Mouse (Mus musculus) lung, embryonic 15.5 days (tissue): ENCODE measurements around the gene Apoc1. TPM values are rescaled to one million over a fixed set of nuclear protein-coding genes. Genes with fewer than 3 reads are reported as not detected.

Experiments used
- ATAC-seq: fragments of 200-750 bp; cut with Nextera tagmentation; 2 replicates; pipeline ENCODE4 v1.8.0; 2017; ENCODE audit warnings: moderate number of reproducible peaks, borderline replicate concordance; ENCODE audit not compliant: low FRiP score, low TSS enrichment; ENCODE audit errors: extremely low read depth
- H3K27ac ChIP-seq: fragments of 300-500 bp; sonication (generic); 2 replicates; pipeline ENCODE4 v1.5.1; 2015; ENCODE audit warnings: moderate library complexity, mild to moderate bottlenecking, inconsistent platforms
- H3K27me3 ChIP-seq: fragments of 300-500 bp; sonication (generic); 2 replicates; pipeline ENCODE4 v1.6.1; 2015; ENCODE audit warnings: inconsistent platforms
- H3K36me3 ChIP-seq: fragments of 300-500 bp; sonication (generic); 2 replicates; pipeline ENCODE4 v1.6.1; 2015; ENCODE audit warnings: inconsistent platforms
- H3K4me1 ChIP-seq: fragments of 300-500 bp; sonication (generic); 2 replicates; pipeline ENCODE4 v1.6.1; 2015; ENCODE audit warnings: inconsistent platforms
- H3K4me2 ChIP-seq: fragments of 300-500 bp; sonication (generic); 2 replicates; pipeline ENCODE4 v1.6.1; 2015; ENCODE audit warnings: inconsistent platforms, mild to moderate bottlenecking, moderate library complexity
- H3K4me3 ChIP-seq: fragments of 300-500 bp; sonication (generic); 2 replicates; pipeline ENCODE4 v1.5.1; 2015; ENCODE audit warnings: mild to moderate bottlenecking, inconsistent platforms
- H3K9ac ChIP-seq: fragments of 300-500 bp; sonication (generic); 2 replicates; pipeline ENCODE4 v1.6.1; 2015; ENCODE audit warnings: inconsistent platforms
- H3K9me3 ChIP-seq: fragments of 300-500 bp; sonication (generic); 2 replicates; pipeline ENCODE4 v1.6.1; 2016; ENCODE audit warnings: inconsistent platforms
- WGBS: fragments of 180-500 bp; shearing (Covaris S2); methylation state at CpG from one replicate; pipeline ENCODE4 v1.1.7; 2015; 5-methylcytosine and 5-hydroxymethylcytosine counted together
- polyA plus RNA-seq: library from polyadenylated mRNA; unstranded; fragments of >200 nt; fragmentation: Nextera tagmentation; extraction: Ambion mirVana; gene quantifications from 2 replicates; pipeline ENCODE4 v1.2.1, GENCODE M21; 2015

Gene Apoc1
- polyA plus RNA-seq, 1 experiment from 2014 or later = 19.5 TPM

DNA sequence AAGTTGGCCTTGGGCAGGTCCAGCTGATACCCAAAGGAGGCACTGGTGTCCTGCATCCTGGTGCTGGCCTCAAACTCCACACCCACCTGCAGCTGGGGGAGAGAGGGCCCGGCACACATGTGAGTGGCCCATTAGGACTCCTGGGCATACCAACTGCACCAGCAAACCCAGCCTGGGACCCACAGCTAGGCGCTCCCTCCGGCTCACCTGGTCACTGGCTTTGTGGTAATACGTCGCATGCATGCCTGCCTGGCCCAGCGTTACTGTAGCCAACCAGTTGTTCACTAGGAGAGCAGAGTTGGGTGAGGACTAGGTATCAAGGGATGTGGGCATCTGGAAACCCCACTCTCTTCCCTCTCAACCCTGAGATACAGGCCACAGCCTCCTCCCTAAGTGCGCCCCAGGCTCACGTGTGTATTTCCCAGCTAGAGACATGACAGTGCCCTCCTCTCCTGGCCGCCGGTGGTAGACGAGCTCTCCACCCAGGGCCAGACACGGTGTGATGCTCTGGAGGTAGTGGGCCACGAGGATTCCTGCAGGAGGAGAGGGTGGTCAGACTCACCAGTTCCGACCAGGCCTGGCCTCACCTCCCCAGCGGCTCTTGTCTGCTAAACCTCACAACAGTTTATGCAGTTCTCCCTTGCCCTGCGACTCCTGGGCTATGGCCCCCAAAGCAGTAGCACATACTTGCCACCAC is 10.5 kb upstream of the Apoc1 start:
- H3K9me3 ChIP-seq = no peaks in the 10 kb centered on the region
- H3K4me1 ChIP-seq = peaks cover 21% of the 10 kb centered on the region
- 88% methylated on average over 16 of the region's 16 CpGs for whole genome bisulfite sequencing
- no peak overlapping the region for H3K9ac ChIP-seq
- no peaks in the 10 kb centered on the region for H3K27me3 ChIP-seq
- H3K27ac ChIP-seq = no peak overlapping the region
- H3K36me3 ChIP-seq = peaks cover 41% of the 10 kb centered on the region; the same call in 1 of the 2 replicates
- no peak overlapping the region for H3K4me3 ChIP-seq
- ATAC-seq = no peak
- no peak overlapping the region for H3K4me2 ChIP-seq

DNA sequence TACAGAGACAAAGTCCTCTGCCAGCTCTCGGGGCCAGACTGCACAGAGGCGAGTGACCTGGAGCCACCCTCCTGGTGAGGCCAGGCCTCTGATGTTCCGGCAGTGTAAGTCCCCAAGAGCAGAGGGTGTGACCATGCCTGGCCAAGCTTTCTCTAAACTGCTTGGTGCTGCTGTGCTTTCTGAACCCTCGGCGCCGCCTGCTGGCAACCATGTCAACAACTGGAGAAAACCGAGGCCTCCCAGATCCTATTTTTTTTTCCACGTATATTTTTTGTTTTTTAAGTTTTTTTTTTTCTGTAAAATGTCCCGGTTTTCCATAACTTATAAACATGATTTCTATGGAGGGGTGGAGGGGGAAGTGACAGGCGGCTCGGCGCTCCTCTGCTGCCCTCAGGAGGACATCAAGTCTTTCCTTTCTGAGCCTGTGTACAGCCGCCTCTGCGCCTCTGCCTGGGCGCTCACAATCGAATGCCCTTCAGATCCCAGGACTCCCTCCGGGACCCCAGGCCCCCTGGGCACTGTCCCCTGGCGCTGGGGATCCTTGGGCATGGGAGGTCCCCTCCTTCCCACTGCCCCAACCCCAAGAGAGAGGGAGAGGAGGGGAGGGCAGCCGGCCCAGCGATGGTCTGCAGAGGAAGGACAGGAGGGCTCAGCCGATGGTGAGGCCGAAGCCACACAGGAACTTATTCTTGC is 8.8 kb upstream of the Apoc1 start:
- no peak overlapping the region for H3K4me3 ChIP-seq
- H3K4me1 ChIP-seq = peaks cover 25% of the 10 kb centered on the region
- no peak overlapping the region for H3K27ac ChIP-seq
- ATAC-seq = peak; percentile 41; the same call in 1 of the 2 replicates
- no peaks in the 10 kb centered on the region for H3K9me3 ChIP-seq
- peaks cover 29% of the 10 kb centered on the region; the same call in 1 of the 2 replicates for H3K36me3 ChIP-seq
- WGBS = 26% methylated on average over 22 of the region's 22 CpGs
- no peak overlapping the region for H3K4me2 ChIP-seq
- no peaks in the 10 kb centered on the region for H3K27me3 ChIP-seq
- H3K9ac ChIP-seq = no peak overlapping the region; the same call in 1 of the 2 replicates

DNA sequence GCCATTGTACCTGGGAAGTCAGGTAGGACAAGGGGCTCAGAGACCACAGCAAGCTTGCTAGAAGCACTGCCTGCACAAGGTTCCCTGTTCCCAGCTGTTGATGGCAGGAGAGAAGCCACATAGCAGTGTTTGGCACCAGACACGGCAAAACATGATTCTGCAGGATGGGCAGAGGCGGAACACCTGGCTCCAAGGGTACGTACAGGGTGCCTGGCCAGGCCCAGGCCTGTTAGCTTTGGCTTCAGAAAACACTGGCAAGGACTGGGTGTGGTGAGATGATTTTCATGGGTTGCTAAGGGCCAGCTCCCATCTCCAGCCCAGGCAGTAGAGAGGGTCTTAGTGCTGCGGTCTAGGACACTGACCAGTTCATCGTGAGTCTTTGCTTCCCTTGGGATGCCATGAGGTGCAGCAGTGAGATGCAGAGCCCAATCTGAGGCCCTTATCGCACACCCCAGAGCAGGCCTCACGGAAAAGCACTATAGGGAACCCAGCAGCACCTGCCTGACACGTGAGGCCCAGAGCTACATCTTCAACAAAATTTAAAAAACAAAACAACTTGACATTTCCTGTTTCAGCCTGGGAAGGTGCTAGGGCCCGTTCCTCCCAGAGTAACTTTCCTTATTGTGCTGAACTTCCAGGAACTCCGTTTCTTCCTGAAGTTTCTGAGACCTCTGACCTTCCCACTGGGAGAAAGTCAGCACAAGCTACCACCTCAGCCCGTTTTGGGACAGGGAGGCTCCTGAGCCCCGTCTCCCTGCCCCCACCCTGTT is 8.0 kb upstream of the Apoc1 start:
- H3K4me1 ChIP-seq = peaks cover 26% of the 10 kb centered on the region
- no peak for ATAC-seq
- H3K4me3 ChIP-seq = no peak overlapping the region
- H3K9ac ChIP-seq = no peak overlapping the region
- WGBS = 54% methylated on average over 12 of the region's 12 CpGs
- no peaks in the 10 kb centered on the region for H3K27me3 ChIP-seq
- peaks cover 27% of the 10 kb centered on the region; the same call in 1 of the 2 replicates for H3K36me3 ChIP-seq
- no peaks in the 10 kb centered on the region for H3K9me3 ChIP-seq
- no peak overlapping the region for H3K27ac ChIP-seq
- no peak overlapping the region for H3K4me2 ChIP-seq

DNA sequence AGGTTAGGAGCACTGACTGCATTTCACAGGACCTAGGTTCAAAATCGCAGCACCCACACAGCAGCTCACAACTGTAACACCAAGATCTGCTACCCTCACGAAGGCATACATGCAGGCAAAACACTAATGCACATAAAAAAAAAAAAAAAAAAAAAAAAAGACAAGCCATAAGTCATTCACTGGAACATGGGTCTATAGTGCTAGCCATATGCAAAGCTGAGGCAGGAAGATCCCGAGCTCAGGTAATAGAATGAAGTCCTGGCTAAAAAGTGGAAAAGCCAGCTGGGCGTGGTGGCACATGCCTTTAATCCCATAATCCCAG is 7.3 kb upstream of the Apoc1 start:
- Histone ChIP-seq H3K36me3 (peaks cover 27% of the 10 kb centered on the region; the same call in 1 of the 2 replicates), H3K9ac (no peak overlapping the region), H3K4me3 (no peak overlapping the region), H3K4me2 (no peak overlapping the region), H3K27me3 (no peaks in the 10 kb centered on the region), H3K9me3 (no peaks in the 10 kb centered on the region), H3K27ac (no peak overlapping the region), H3K4me1 (peaks cover 33% of the 10 kb centered on the region)
- ATAC-seq = no peak
- WGBS = 83% methylated on average over 4 of the region's 4 CpGs

DNA sequence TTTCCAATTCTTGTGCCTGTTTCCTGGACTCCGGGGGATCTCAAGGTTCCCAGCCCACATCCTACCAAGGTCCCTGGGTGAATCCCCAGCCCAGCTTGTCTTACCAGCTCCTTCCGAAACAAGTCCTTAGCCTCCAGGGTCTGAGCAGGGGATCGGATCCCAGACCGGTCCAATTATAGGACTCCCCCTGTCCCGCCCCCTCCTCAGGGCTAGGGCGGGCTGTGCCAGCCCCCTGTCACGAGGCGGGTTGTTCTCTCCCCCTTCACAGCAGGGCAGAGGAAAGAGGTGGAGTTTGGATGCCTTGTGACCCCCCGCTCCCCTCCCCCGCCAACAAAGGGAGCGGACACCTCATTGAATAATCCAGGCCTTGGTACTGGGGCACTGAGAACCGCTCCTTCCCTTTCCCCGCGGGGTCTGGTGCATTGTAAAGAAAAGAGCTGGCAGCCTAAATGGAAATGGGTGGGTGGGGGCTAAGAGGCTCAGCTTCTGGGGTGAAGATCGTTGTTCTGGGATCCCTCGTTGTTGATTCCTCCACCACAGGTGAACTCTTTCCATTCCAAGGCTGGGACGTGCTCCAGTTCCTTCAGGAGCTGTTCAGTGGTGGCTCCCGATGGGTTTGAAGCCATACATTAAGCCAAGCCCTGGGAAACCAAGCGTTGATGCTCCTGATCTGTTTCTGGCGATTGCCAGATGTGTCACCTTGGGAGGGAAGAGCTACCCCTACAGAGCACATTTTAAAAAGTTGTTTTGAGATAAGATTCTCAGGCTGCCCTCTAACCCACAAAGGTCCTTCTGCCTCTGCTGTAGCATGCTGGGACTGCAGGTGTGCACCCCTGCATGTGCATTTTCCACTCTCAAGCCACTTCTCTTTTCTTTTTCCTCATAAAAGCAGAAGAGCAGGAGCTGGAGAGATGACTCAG is 6.7 kb upstream of the Apoc1 start, which contains the start of gene Apoe:
Gene Apoe (minus strand): TSS at position 282 of the 920 bp plus-strand sequence.
- H3K27ac ChIP-seq = peak within 1 kb of the TSS; percentile 36
- no peaks in the 10 kb centered on the region for H3K27me3 ChIP-seq
- H3K4me2 ChIP-seq = peak within 1 kb of the TSS; percentile 65
- no peaks in the 10 kb centered on the region for H3K9me3 ChIP-seq
- H3K9ac ChIP-seq = peak within 1 kb of the TSS; percentile 40
- peaks cover 38% of the 10 kb centered on the region for H3K4me1 ChIP-seq
- H3K36me3 ChIP-seq = peaks cover 27% of the 10 kb centered on the region; the same call in 1 of the 2 replicates
- 2% methylated on average over 19 of the region's 20 CpGs for WGBS
- peak; percentile 48; the same call in 1 of the 2 replicates for ATAC-seq
- H3K4me3 ChIP-seq = peak within 1 kb of the TSS; percentile 40

DNA sequence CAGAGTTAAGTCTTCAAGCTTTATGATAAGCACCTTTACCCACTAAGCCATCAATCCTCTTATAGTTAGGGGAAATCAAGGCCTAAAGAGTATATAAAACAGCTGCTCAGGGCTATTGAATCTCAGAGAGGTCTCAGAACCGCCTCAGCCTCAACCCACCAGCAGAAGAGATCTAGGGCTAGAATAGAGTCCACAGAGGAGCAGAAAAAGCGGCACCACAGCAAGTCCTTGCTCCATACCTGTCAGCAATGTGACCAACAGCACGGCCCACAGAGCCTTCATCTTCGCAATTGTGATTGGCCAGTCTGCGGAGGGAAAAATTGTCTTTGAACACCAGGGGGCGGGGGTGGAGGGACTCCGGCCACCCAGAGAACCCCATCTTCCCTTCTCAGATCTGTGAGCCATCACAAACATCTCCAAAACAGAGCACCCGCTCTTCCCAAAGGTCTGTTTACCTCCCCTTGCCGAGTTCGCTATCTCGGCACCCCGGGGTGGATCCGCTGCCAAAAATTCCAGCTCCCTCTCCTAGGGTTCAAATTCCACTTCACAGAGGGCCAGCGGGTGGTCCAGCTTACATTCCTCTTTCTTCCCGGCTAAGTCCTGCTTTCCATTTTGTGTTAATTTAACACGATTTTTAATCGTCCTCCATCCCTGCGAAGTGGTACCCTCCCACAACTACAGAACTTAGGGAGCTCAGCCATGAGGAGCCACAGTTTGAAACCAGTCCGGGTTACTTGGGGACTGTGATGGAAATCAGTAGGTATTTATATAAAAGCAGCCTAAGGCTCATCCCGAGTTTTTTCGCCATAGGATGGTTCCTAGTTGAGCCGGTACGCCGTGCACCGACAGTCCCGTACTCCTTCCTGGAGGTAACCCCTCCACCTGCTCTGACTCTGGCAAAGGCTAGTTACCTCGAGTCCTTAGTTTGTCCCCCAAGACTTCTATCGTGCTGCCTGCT is 5.8 kb upstream of the Apoc1 start:
- Histone ChIP-seq H3K27me3 (no peaks in the 10 kb centered on the region), H3K4me3 (peak overlapping the region; percentile 40), H3K27ac (peak overlapping the region; percentile 36), H3K36me3 (peaks cover 20% of the 10 kb centered on the region; the same call in 1 of the 2 replicates), H3K4me2 (peak overlapping the region; percentile 65), H3K9ac (peak overlapping the region; percentile 40), H3K9me3 (no peaks in the 10 kb centered on the region), H3K4me1 (peaks cover 47% of the 10 kb centered on the region)
- ATAC-seq = no peak
- WGBS = 2% methylated on average over 28 of the region's 28 CpGs

DNA sequence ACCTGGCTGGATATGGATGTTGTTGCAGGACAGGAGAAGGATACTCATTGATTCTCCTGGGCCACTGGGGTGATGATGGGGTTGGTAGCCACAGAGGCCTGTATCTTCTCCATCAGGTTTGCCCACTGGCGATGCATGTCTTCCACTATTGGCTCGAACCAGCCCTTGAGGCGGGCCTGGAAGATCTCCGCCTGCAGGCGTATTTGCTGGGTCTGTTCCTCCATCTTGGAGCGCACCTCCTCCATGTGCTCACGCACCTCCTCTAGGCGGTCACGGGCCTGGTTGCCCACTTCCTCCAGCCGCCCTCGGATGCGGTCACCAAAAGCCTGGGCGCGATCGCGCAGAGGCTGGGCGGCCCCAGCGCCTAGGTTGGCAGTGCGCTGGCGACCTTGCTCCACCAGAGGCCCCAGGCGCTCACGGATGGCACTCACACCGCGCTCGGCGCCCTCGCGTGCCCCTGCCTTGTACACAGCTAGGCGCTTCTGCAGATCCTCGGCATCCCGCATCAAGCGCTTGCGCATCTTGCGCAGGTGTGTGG is 3.9 kb upstream of the Apoc1 start:
- 92% methylated on average over 34 of the region's 34 CpGs for WGBS
- Histone ChIP-seq H3K9ac (no peak overlapping the region), H3K27me3 (no peaks in the 10 kb centered on the region), H3K4me2 (no peak overlapping the region), H3K4me1 (peaks cover 64% of the 10 kb centered on the region), H3K27ac (no peak overlapping the region), H3K4me3 (no peak overlapping the region), H3K9me3 (no peaks in the 10 kb centered on the region), H3K36me3 (0 out of 2 replicates have a peak, but pooled peaks cover 4% of the 10 kb centered on the region)
- no peak for ATAC-seq

DNA sequence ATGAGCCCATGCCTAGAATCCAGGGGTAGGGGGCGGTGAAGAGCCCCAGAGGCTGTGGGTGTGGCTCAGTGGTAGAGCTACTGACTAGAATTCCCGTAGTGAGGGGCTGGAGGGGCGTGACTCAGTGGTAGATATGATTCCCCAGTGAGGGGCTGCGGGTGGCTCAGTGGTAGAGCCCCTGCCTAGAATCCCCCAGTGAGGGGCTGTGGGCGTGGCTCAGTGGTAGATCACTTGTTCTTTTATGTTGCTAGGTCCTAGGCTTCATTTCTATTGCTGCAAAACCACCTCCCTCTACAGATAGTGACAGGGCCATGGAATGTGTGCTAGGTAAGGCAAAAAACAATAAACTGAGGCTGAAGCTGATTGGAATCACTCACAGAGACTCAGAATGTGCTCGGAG is 3.4 kb upstream of the Apoc1 start:
- ATAC-seq = no peak

DNA sequence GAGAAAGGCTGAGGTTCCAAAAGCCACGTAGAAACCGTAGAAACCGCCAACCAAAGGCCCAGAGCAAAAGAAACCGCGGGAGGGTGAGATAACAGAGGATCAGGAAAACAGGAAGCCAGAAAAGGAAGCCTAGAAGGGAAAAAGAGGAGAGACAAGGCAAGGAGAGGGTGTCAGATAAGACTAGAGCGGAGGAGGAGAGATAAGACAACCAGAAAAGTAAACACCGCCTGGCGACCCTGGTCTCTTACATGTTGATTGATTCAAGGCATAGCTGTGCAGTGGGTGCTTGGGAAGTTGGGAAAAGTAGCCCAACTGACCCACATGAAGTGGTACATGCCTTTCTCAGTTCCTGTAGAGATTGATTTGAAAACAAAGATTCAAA is 2.7 kb upstream of the Apoc1 start:
- H3K4me3 ChIP-seq = no peak overlapping the region
- WGBS = 14% methylated on average over 8 of the region's 8 CpGs
- 0 out of 2 replicates have a peak, but pooled peaks cover 3% of the 10 kb centered on the region for H3K36me3 ChIP-seq
- peaks cover 58% of the 10 kb centered on the region for H3K4me1 ChIP-seq
- no peak overlapping the region for H3K4me2 ChIP-seq
- no peak overlapping the region for H3K9ac ChIP-seq
- H3K27me3 ChIP-seq = no peaks in the 10 kb centered on the region
- H3K27ac ChIP-seq = peak overlapping the region; percentile 72
- no peaks in the 10 kb centered on the region for H3K9me3 ChIP-seq
- no peak for ATAC-seq

More for the DNA sequence above, 3.4 kb upstream of the Apoc1 start:
- Histone ChIP-seq H3K36me3 (0 out of 2 replicates have a peak, but pooled peaks cover 3% of the 10 kb centered on the region), H3K9ac (no peak overlapping the region), H3K4me2 (no peak overlapping the region), H3K4me1 (peaks cover 62% of the 10 kb centered on the region), H3K9me3 (no peaks in the 10 kb centered on the region), H3K4me3 (no peak overlapping the region), H3K27ac (no peak overlapping the region), H3K27me3 (no peaks in the 10 kb centered on the region)
- WGBS = 73% methylated on average over 6 of the region's 6 CpGs
